Mouse (Mus musculus): ENCODE measurements around the gene Tfdp1.

The Tfdp1 gene

DNA sequence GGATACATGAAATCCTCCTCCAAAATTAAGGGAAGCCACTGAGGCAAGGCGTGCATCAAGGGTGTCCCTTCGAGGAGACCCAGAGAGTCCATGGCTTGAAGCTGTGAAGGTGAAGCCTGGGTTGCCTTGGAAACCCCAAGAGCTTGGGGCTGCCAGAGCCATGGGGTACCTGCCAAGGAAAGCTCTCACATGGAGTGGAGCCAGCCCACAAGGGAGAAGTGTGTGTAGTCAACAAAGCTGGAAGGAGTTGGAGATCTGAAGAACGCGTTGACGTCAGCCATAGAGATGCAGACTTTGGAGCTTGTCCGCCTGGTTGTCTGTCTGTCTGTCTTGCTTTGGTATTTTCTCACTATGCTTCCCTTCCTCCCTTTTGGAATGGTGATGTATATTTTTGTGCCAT lies 82.4 kb downstream of the Tfdp1 start:
- peak; percentile 39 for DNase-seq (ENCODE audit: low spot score)

DNA sequence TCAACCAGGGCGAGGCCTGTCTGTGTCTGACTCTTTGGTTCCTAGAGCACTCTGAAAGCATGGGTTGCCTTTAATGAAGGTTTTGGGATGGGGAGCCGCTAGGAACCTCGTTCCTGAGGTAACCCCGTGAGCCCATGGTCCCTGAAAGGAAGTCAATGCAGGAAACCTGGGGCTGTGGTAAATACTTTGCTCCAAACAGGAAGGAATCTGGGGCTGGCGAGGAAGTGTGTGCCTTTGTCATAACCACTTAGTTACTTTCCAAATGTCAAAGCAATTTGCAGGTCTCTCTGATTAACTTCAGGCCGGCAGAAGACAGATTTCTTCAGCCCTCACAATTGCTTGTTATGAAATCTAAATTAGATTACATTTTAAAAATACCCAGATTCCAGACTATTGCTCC lies 88.8 kb downstream of the Tfdp1 start:
- DNase-seq (ENCODE audit: low spot score), result no peak
